Mouse (Mus musculus) v-Abl transformed pro-B cells (cell line): ENCODE results near the gene Zmynd10.

Source experiments
- in situ Hi-C, 2 experiments: fragments of 400-800 bp; cut with MboI; formaldehyde crosslinking; loops; one replicate each; pipeline ENCODE4 v1.15.1; 2025; ENCODE audit not compliant: unreplicated experiment in 2 of 2

Gene Zmynd10

GRCm38 (mm10) chr9:107547026-107547425 lies at the start of gene Zmynd10:
Gene Zmynd10 (plus strand): TSS chr9:107547298.
- in situ Hi-C loops: loop anchor here (25.0 kb wide), 2 partner anchors 1385 to 1540 kb away; partner anchors contain the start of genes Ccdc51 (in 1 of the 2), Glyctk (in 1 of the 2), Plxnb1 (in 1 of the 2) and Tma7 (in 1 of the 2)

DNA sequence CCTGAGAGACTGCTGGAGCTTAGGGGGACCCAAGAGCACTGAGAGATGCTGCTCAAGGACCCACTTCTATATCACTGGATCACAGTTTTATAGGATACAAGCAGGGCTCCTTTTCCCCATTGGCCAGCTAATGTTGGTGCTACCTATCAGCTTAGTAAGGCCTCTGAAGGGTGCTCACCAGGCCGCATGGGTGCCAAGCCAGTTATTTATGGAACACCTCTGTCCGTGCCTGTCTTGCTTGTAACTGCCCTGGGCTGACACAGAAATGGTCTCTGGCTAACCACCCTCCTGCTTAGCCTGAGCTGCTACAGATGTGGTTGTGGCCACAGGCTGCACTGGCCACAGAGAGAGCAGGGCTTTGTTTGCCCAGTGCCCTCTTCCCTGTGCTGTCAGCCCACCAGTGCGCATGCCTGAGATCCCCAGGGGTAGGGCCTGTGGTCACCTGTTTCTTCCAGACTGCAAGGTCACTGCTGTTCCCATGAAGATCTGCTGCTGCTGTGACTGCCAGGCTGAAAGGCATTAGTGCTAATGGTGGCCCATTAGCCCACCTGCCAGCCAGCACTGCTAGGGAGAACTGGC lies 46.3 kb upstream of the Zmynd10 start:
- in situ Hi-C loops: loop anchor here (25.0 kb wide), 1 partner anchor 263 kb away; the partner anchor contains the start of gene Dock3 (in 2 of the 2)

DNA sequence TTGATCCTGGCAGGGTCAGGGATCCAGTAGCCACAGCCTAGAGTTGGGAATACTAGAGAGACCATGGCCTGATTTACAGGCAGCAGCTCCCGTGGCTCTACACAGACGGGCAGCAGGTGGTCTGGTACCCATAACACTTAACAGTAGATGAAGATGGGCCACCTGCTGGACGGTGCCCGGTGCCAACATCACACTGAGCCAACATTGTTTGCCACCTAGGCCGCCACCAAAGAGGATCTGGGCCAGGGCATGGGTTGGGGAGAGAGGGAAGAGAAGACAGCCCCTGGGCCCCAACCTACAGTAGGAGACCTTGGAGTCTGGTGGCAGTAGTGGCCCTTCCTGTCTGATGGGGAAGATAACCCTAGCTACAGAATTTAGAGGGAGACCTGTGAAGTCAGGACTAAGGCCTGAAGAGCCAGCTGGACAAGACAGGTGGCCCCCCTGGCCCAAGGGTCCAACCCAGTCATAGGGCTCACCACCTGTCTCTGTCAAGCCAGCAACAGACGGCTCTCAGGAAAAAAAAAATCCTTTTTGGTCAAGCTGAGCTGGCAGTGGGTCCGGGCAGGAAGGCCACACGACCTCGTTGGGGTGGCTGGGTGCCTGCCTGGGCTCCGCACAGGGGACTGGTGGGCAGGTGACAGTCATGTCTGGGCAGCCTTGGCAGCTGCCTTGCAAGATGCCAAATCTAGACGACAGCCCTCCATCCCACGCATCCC lies 44.8 kb upstream of the Zmynd10 start:
- in situ Hi-C loops: loop anchor here (25.0 kb wide), 1 partner anchor 265 kb away; the partner anchor contains the start of gene Dock3 (in 2 of the 2)

- in situ Hi-C loops: loop anchor here (25.0 kb wide), 1 partner anchor 268 kb away; the partner anchor contains the start of gene Dock3 (in 2 of the 2)
Observed at GRCm38 (mm10) chr9:107504662-107505537, 42.2 kb upstream of the Zmynd10 start.

GRCm38 (mm10) chr9:107508266-107508665 lies 38.8 kb upstream of the Zmynd10 start:
- in situ Hi-C loops: loop anchor here (25.0 kb wide), 1 partner anchor 271 kb away; the partner anchor contains the start of gene Dock3 (in 2 of the 2)

DNA sequence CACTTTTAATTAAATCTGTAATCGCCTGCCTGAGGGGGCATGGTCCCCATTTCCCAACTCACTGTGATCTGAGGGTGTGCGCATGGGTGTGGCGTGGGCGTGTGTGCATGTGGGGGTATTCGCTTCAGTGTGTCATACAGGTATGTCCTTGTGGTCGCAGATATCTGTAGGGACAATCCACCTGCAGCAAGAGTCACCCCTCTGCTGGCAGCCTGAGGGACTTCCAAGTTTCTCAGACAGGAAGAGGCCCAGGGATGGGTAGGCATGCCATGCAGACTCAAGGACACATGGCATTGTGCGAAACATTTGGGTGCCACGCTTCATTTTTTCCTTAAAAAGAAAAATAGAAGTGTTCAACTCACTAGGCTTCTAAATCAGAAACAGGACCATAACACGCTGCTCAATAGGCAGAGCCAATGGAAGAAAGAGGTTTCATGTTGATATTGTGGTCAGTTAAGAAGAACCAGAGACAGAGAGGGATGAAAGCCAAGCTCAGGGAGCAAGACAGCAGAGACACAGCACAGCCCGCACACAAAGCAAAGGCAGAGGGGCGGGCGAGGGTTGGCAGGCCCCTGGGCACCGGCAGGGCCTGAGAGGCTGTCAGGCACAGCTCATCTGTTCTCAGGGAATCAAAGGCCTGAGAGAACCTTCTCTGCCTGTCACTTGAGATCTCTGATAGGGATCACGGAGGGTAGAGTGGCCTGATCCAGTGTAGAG lies 36.6 kb upstream of the Zmynd10 start:
- in situ Hi-C loops: loop anchor here (5.0 to 25.0 kb wide), 5 partner anchors 143 to 608 kb away; partner anchors contain the start of gene Dock3 (in 2 of the 2)

- in situ Hi-C loops: loop anchor here (5.0 to 25.0 kb wide), 5 partner anchors 144 to 609 kb away; partner anchors contain the start of gene Dock3 (in 2 of the 2)
Observed at GRCm38 (mm10) chr9:107511436-107511835, 35.7 kb upstream of the Zmynd10 start.

DNA sequence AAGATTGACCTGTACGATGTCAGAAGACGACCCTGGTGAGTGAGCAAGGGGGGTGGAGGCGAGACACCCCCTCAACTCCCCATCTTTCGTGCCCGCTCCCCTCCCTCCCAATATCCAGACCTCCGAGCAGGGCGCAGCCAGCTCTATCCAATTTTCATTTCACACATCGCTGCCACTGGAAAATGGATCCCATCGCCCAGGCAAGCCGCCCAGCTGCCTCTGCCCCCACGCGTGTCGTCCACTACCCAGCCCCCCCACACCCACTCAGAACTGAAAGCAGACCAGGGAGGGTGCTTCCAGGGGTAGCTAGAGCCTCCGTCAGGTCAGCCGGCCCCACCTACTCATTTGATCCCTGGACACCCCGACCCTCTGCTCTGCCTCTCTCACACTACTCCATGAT lies 34.8 kb upstream of the Zmynd10 start:
- in situ Hi-C loops: loop anchor here (5.0 to 25.0 kb wide), 5 partner anchors 145 to 610 kb away; partner anchors contain the start of gene Dock3 (in 2 of the 2)

DNA sequence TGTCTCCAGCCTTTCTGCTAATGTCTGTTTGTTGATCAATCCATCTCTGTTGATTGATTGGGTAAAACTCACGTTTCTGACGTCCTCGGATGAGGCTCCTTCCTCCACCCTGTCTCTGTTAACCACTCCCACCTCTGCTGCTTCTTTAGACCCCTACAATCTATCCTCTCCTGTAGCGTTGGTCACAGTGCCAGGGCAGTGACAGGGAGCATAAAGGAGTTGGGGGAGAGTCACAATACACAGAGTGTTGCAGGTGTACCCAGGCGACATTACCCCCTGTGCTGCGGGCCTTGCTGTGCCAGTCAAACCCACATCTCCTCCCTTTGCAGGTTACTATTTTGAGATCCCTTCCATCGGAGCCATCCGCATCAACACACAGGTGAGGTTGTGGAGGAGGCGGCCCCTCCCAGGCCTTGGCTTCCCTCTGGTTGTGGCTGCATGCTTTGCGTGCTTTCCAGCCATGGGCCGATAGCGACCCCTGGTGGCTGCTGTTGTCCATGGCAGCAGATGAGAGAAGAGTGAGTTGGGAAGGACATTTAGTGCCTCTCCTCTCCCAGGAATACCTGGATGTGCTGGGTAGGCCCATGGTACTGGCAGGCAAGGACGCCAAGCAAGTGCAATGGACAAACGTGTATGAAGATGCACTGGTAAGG lies 32.7 kb upstream of the Zmynd10 start:
- in situ Hi-C loops: loop anchor here (5.0 to 25.0 kb wide), 5 partner anchors 147 to 612 kb away; partner anchors contain the start of gene Dock3 (in 2 of the 2)

GRCm38 (mm10) chr9:107520331-107520730 lies 26.8 kb upstream of the Zmynd10 start:
- in situ Hi-C loops: loop anchor here (10.0 to 25.0 kb wide), 2 partner anchors 283 to 846 kb away; partner anchors contain the start of gene Dock3 (in 2 of the 2)

GRCm38 (mm10) chr9:107521190-107521589 lies 25.9 kb upstream of the Zmynd10 start:
- in situ Hi-C loops: loop anchor here (10.0 to 25.0 kb wide), 2 partner anchors 284 to 846 kb away; partner anchors contain the start of gene Dock3 (in 2 of the 2)

DNA sequence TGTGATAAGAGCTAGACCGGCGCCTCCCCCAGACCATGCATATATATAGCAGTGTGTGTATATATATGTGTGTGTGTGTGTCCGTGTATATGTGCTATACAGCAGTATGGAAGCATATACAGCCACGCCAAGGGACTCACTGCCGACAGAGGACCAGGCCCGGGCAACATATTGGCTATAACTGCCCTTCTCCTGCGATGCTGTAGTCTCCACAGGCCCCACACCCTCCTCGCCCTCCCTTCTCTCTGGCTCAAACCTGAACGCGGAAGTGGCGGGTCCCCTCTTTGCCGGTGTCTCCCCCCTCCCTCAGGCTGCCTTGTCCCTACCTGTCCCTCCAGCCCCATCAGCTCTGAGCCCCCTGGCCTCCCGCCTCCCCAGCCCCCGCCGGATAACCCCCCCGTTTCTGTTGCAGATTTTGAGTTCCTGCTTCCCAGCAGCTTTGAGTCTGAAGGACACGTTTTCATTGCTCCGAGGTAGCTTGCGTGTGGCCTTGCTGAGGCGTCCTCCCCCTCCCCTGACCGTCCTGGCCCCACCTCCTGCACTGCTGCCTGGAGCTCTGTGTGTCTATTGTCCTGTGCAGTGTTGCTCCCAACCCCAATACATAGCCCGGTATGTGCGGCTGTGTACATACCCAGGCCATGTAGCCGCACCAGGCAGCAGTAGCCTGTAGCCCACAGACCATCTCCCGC lies 25.2 kb upstream of the Zmynd10 start:
- in situ Hi-C loops: loop anchor here (10.0 to 25.0 kb wide), 2 partner anchors 285 to 847 kb away; partner anchors contain the start of gene Dock3 (in 2 of the 2)

DNA sequence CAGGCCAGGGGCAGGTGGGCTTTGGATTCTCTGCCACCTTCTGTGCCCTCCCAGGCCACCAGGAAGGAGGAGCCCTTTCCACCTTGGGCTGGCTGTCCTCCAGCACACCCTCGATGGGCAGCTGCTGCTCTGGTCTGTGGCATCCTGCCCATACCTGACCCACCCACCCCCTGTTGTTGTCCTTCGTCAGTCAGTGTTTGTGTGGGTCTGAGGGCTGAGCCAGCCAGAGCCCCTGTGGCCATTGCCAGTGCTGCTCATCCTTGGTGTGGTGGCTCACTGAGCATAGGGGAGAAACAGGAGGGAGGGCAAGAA lies 24.7 kb upstream of the Zmynd10 start:
- in situ Hi-C loops: loop anchor here (10.0 to 25.0 kb wide), 2 partner anchors 285 to 848 kb away; partner anchors contain the start of gene Dock3 (in 2 of the 2)

- in situ Hi-C loops: loop anchor here (10.0 to 25.0 kb wide), 3 partner anchors 852 to 1561 kb away; partner anchors contain the start of genes Ccdc51 (in 1 of the 2), Glyctk (in 1 of the 2), Plxnb1 (in 1 of the 2) and Tma7 (in 1 of the 2)
Observed at GRCm38 (mm10) chr9:107526198-107527026, 20.7 kb upstream of the Zmynd10 start.

- in situ Hi-C loops: loop anchor here (10.0 to 25.0 kb wide), 4 partner anchors 239 to 1553 kb away; partner anchors contain the start of genes Ccdc51 (in 1 of the 2), Cish (in 1 of the 2), Glyctk (in 1 of the 2) and Manf (in 1 of the 2)
Observed at GRCm38 (mm10) chr9:107533791-107534407, 13.2 kb upstream of the Zmynd10 start, which contains the start of gene Tmem115. Gene Tmem115 (plus strand): TSS chr9:107533945.
